Mouse (Mus musculus) forebrain, embryonic 14.5 days (tissue): Measurements from ENCODE around the gene Scd4. TPM values are rescaled to one million over a fixed set of nuclear protein-coding genes. Genes with fewer than 3 reads are reported as not detected.

Experiments used
- ATAC-seq: fragments of 200-750 bp; cut with Nextera tagmentation; 2 replicates; pipeline ENCODE4 v1.8.0; 2017; ENCODE audit warnings: mild to moderate bottlenecking, moderate library complexity
- DNase-seq: peaks from one replicate; pipeline ENCODE4 v3.0.0-alpha.2; 2015; ENCODE audit warnings: low spot score
- H3K27ac ChIP-seq: fragments of 300-500 bp; sonication (generic); 2 replicates; pipeline ENCODE4 v1.5.1; 2014; ENCODE audit warnings: low read depth, mild to moderate bottlenecking, control low read depth, low read length, moderate library complexity
- H3K27me3 ChIP-seq: fragments of 300-500 bp; sonication (generic); replicated peaks from 2 replicates; pipeline ENCODE4 v1.6.1; 2014; ENCODE audit warnings: low read length, control low read depth, mixed read lengths; ENCODE audit not compliant: control insufficient read depth, insufficient read depth
- H3K36me3 ChIP-seq: fragments of 300-500 bp; sonication (generic); 2 replicates; pipeline ENCODE4 v1.6.1; 2014; ENCODE audit warnings: low read length, control low read depth; ENCODE audit not compliant: control insufficient read depth, insufficient read depth
- H3K4me1 ChIP-seq: fragments of 300-500 bp; sonication (generic); 2 replicates; pipeline ENCODE4 v1.6.1; 2014; ENCODE audit warnings: antibody characterized with exemption, low read length, control low read depth; ENCODE audit not compliant: control insufficient read depth, insufficient read depth
- H3K4me2 ChIP-seq: fragments of 300-500 bp; sonication (generic); 2 replicates; pipeline ENCODE4 v1.6.1; 2014; ENCODE audit warnings: mild to moderate bottlenecking, control low read depth, low read length
- H3K4me3 ChIP-seq: fragments of 300-500 bp; sonication (generic); 2 replicates; pipeline ENCODE4 v1.5.1; 2014; ENCODE audit warnings: low read depth, low read length, control low read depth
- H3K9ac ChIP-seq: fragments of 300-500 bp; sonication (generic); 2 replicates; pipeline ENCODE4 v1.6.1; 2014; ENCODE audit warnings: mild to moderate bottlenecking, low read length, control low read depth, moderate library complexity
- H3K9me3 ChIP-seq: fragments of 300-500 bp; sonication (generic); replicated peaks from 2 replicates; pipeline ENCODE4 v1.6.1; 2016; ENCODE audit warnings: low read length, control low read depth, mixed read lengths; ENCODE audit not compliant: control insufficient read depth
- WGBS: fragments of 180-500 bp; shearing (Covaris S2); extraction: QIAGEN DNeasy Blood & Tissue Kit; methylation state at CpG from one replicate; pipeline ENCODE4 v1.1.7; 2014; 5-methylcytosine and 5-hydroxymethylcytosine counted together
- polyA plus RNA-seq: library from polyadenylated mRNA; unstranded; fragments of >200 nt; fragmentation: Nextera tagmentation; extraction: Ambion mirVana; gene quantifications from 2 replicates; pipeline ENCODE4 v1.2.1, GENCODE M21; 2014

The Scd4 gene
- polyA plus RNA-seq, 1 experiment from 2014 or later, result 0.10 TPM

- H3K9me3 ChIP-seq, result no peaks in the 10 kb centered on the region
- peaks cover 80% of the 10 kb centered on the region for H3K36me3 ChIP-seq
- peak overlapping the region; percentile 99 for H3K9ac ChIP-seq
- no peak for ATAC-seq
- 67% methylated on average over 9 of the region's 9 CpGs for WGBS
- DNase-seq, result no peak
- peak overlapping the region; percentile 99 for H3K4me3 ChIP-seq
- H3K27me3 ChIP-seq, result no peaks in the 10 kb centered on the region
- H3K4me2 ChIP-seq, result peak overlapping the region; percentile 99
- peaks cover 31% of the 10 kb centered on the region for H3K4me1 ChIP-seq
- no peak overlapping the region for H3K27ac ChIP-seq
Observed at GRCm38 (mm10) chr19:44297862-44298261, 35.0 kb upstream of the Scd4 start.

GRCm38 (mm10) chr19:44299078-44299477, 33.8 kb upstream of the Scd4 start:
- Histone ChIP-seq H3K4me3 (peak overlapping the region; percentile 99), H3K36me3 (peaks cover 93% of the 10 kb centered on the region), H3K4me1 (peaks cover 25% of the 10 kb centered on the region), H3K9me3 (no peaks in the 10 kb centered on the region), H3K9ac (peak overlapping the region; percentile 99; the same call in 1 of the 2 replicates), H3K27me3 (no peaks in the 10 kb centered on the region), H3K27ac (no peak overlapping the region), H3K4me2 (peak overlapping the region; percentile 99)
- DNase-seq (no peak), ATAC-seq (no peak)
- WGBS, result 81% methylated on average over 9 of the region's 9 CpGs

GRCm38 (mm10) chr19:44299902-44300301, 33.0 kb upstream of the Scd4 start:
- 79% methylated on average over 6 of the region's 6 CpGs for WGBS
- peaks cover 25% of the 10 kb centered on the region for H3K4me1 ChIP-seq
- no peaks in the 10 kb centered on the region for H3K27me3 ChIP-seq
- DNase-seq (no peak), ATAC-seq (no peak)
- no peak overlapping the region for H3K27ac ChIP-seq
- H3K4me3 ChIP-seq, result no peak overlapping the region
- no peaks in the 10 kb centered on the region for H3K9me3 ChIP-seq
- peaks cover 99% of the 10 kb centered on the region for H3K36me3 ChIP-seq
- peak overlapping the region; percentile 28; the same call in 1 of the 2 replicates for H3K4me2 ChIP-seq
- 0 out of 2 replicates have a peak overlapping the region, but pooled peaks have one; percentile 46 for H3K9ac ChIP-seq

GRCm38 (mm10) chr19:44300520-44300919, 32.4 kb upstream of the Scd4 start:
- Histone ChIP-seq H3K36me3 (peaks cover 99% of the 10 kb centered on the region), H3K9me3 (no peaks in the 10 kb centered on the region), H3K9ac (no peak overlapping the region), H3K4me3 (no peak overlapping the region), H3K27me3 (no peaks in the 10 kb centered on the region), H3K4me2 (peak overlapping the region; percentile 28; the same call in 1 of the 2 replicates), H3K27ac (no peak overlapping the region), H3K4me1 (peaks cover 25% of the 10 kb centered on the region)
- ATAC-seq (no peak), DNase-seq (no peak)
- WGBS, result 79% methylated on average over 7 of the region's 7 CpGs

GRCm38 (mm10) chr19:44301176-44301575, 31.7 kb upstream of the Scd4 start:
- H3K9ac ChIP-seq, result no peak overlapping the region
- no peak overlapping the region for H3K27ac ChIP-seq
- peak overlapping the region; percentile 12; the same call in 1 of the 2 replicates for H3K4me2 ChIP-seq
- 70% methylated on average over 16 of the region's 16 CpGs for WGBS
- H3K4me3 ChIP-seq, result no peak overlapping the region
- peaks cover 99% of the 10 kb centered on the region for H3K36me3 ChIP-seq
- H3K9me3 ChIP-seq, result no peaks in the 10 kb centered on the region
- no peaks in the 10 kb centered on the region for H3K27me3 ChIP-seq
- ATAC-seq, result no peak
- H3K4me1 ChIP-seq, result peaks cover 25% of the 10 kb centered on the region
- DNase-seq, result peak; percentile 48

- no peak for DNase-seq
- Histone ChIP-seq H3K9me3 (no peaks in the 10 kb centered on the region), H3K27ac (no peak overlapping the region), H3K27me3 (no peaks in the 10 kb centered on the region), H3K9ac (no peak overlapping the region), H3K4me3 (no peak overlapping the region), H3K4me1 (peaks cover 25% of the 10 kb centered on the region), H3K36me3 (peaks cover 99% of the 10 kb centered on the region), H3K4me2 (no peak overlapping the region)
- ATAC-seq, result no peak
- 84% methylated on average over 9 of the region's 9 CpGs for WGBS
Observed at GRCm38 (mm10) chr19:44301671-44302305, 31.1 kb upstream of the Scd4 start.

- 82% methylated on average over 11 of the region's 11 CpGs for WGBS
- no peaks in the 10 kb centered on the region for H3K27me3 ChIP-seq
- H3K36me3 ChIP-seq, result peaks cover 99% of the 10 kb centered on the region
- no peak overlapping the region for H3K4me2 ChIP-seq
- no peaks in the 10 kb centered on the region for H3K9me3 ChIP-seq
- no peak overlapping the region for H3K9ac ChIP-seq
- no peak for DNase-seq
- H3K4me1 ChIP-seq, result peaks cover 19% of the 10 kb centered on the region
- no peak for ATAC-seq
- no peak overlapping the region for H3K4me3 ChIP-seq
- H3K27ac ChIP-seq, result no peak overlapping the region
Observed at GRCm38 (mm10) chr19:44302901-44303300, 30.0 kb upstream of the Scd4 start.

- ATAC-seq, result no peak
- peaks cover 99% of the 10 kb centered on the region for H3K36me3 ChIP-seq
- no peak overlapping the region for H3K9ac ChIP-seq
- H3K27ac ChIP-seq, result no peak overlapping the region
- H3K9me3 ChIP-seq, result no peaks in the 10 kb centered on the region
- DNase-seq, result no peak
- WGBS, result 76% methylated on average over 8 of the region's 8 CpGs
- no peak overlapping the region for H3K4me3 ChIP-seq
- H3K4me2 ChIP-seq, result no peak overlapping the region
- no peaks in the 10 kb centered on the region for H3K27me3 ChIP-seq
- H3K4me1 ChIP-seq, result peaks cover 13% of the 10 kb centered on the region
Observed at GRCm38 (mm10) chr19:44303502-44303901, 29.4 kb upstream of the Scd4 start.

GRCm38 (mm10) chr19:44304419-44304818, 28.5 kb upstream of the Scd4 start:
- Histone ChIP-seq H3K4me3 (no peak overlapping the region), H3K9ac (no peak overlapping the region), H3K4me2 (no peak overlapping the region), H3K36me3 (peaks cover 95% of the 10 kb centered on the region), H3K27ac (no peak overlapping the region), H3K9me3 (no peaks in the 10 kb centered on the region), H3K27me3 (no peaks in the 10 kb centered on the region), H3K4me1 (peaks cover 6% of the 10 kb centered on the region)
- WGBS, result 77% methylated on average over 10 of the region's 10 CpGs
- DNase-seq (no peak), ATAC-seq (no peak)
